Mouse (Mus musculus): ENCODE data around the gene Dolpp1. TPM values are rescaled to one million over a fixed set of nuclear protein-coding genes. Genes with fewer than 3 reads are reported as not detected.

Dolpp1 gene
- polyA plus RNA-seq, 1 experiment = 199 TPM

GRCm38 (mm10) chr2:30435326-30436155 lies 43.5 kb downstream of the Dolpp1 start:
- peak; percentile 75; the same call in 1 of the 2 replicates for TF ChIP-seq CTCF (IDR thresholded peaks at IDR 0.05; ENCODE audit: extremely low read depth, insufficient read length, insufficient replicate concordance, low read depth, low read length)
- no peak for TF ChIP-seq POLR2A (IDR thresholded peaks at IDR 0.05; ENCODE audit: low read depth, low read length)
- Histone ChIP-seq H3K4me3 (ENCODE audit: low read depth, low read length) (no peak overlapping the region), H3K4me1 (ENCODE audit: control insufficient read depth, insufficient read depth, insufficient read length, low read length) (peaks cover 5% of the 10 kb centered on the region; the same call in 1 of the 2 replicates), H3K36me3 (ENCODE audit: control insufficient read depth, insufficient read depth, low read length) (peaks cover 57% of the 10 kb centered on the region), H3K27me3 (ENCODE audit: control insufficient read depth, insufficient read depth, low read length) (no peaks in the 10 kb centered on the region), H3K27ac (ENCODE audit: insufficient read depth, low read depth, low read length) (no peak overlapping the region)
- WGBS = 54% methylated on average over 5 of the region's 5 CpGs

GRCm38 (mm10) chr2:30436156-30436545 lies 44.1 kb downstream of the Dolpp1 start:
- 36% methylated on average over 5 of the region's 5 CpGs for WGBS
- Histone ChIP-seq H3K27me3 (ENCODE audit: control insufficient read depth, insufficient read depth, low read length) (no peaks in the 10 kb centered on the region), H3K36me3 (ENCODE audit: control insufficient read depth, insufficient read depth, low read length) (peaks cover 52% of the 10 kb centered on the region), H3K4me1 (ENCODE audit: control insufficient read depth, insufficient read depth, insufficient read length, low read length) (peaks cover 9% of the 10 kb centered on the region), H3K4me3 (ENCODE audit: low read depth, low read length) (no peak overlapping the region), H3K27ac (ENCODE audit: insufficient read depth, low read depth, low read length) (no peak overlapping the region)
- TF ChIP-seq POLR2A (IDR thresholded peaks at IDR 0.05; ENCODE audit: low read depth, low read length) (no peak), CTCF (IDR thresholded peaks at IDR 0.05; ENCODE audit: extremely low read depth, insufficient read length, insufficient replicate concordance, low read depth, low read length) (peak; percentile 56; the same call in 1 of the 2 replicates)

GRCm38 (mm10) chr2:30436809-30437208 lies 44.8 kb downstream of the Dolpp1 start:
- no peaks in the 10 kb centered on the region for H3K27me3 ChIP-seq (ENCODE audit: control insufficient read depth, insufficient read depth, low read length)
- no peak overlapping the region for H3K4me3 ChIP-seq (ENCODE audit: low read depth, low read length)
- TF ChIP-seq CTCF (IDR thresholded peaks at IDR 0.05; ENCODE audit: extremely low read depth, insufficient read length, insufficient replicate concordance, low read depth, low read length) = no peak
- no peak for TF ChIP-seq POLR2A (IDR thresholded peaks at IDR 0.05; ENCODE audit: low read depth, low read length)
- peaks cover 49% of the 10 kb centered on the region for H3K36me3 ChIP-seq (ENCODE audit: control insufficient read depth, insufficient read depth, low read length)
- no peak overlapping the region for H3K27ac ChIP-seq (ENCODE audit: insufficient read depth, low read depth, low read length)
- 89% methylated on average over 4 of the region's 4 CpGs for WGBS
- H3K4me1 ChIP-seq (ENCODE audit: control insufficient read depth, insufficient read depth, insufficient read length, low read length) = peaks cover 12% of the 10 kb centered on the region

- no peak for TF ChIP-seq CTCF (IDR thresholded peaks at IDR 0.05; ENCODE audit: extremely low read depth, insufficient read length, insufficient replicate concordance, low read depth, low read length)
- no peak for TF ChIP-seq POLR2A (IDR thresholded peaks at IDR 0.05; ENCODE audit: low read depth, low read length)
- H3K36me3 ChIP-seq (ENCODE audit: control insufficient read depth, insufficient read depth, low read length) = peaks cover 41% of the 10 kb centered on the region
- 92% methylated on average over 4 of the region's 4 CpGs for WGBS
These were observed 45.7 kb downstream of the Dolpp1 start for GRCm38 (mm10) chr2:30437791-30438190.

GRCm38 (mm10) chr2:30439631-30440030 lies 47.6 kb downstream of the Dolpp1 start:
- Histone ChIP-seq H3K27me3 (ENCODE audit: control insufficient read depth, insufficient read depth, low read length) (no peaks in the 10 kb centered on the region), H3K4me1 (ENCODE audit: control insufficient read depth, insufficient read depth, insufficient read length, low read length) (peaks cover 20% of the 10 kb centered on the region), H3K36me3 (ENCODE audit: control insufficient read depth, insufficient read depth, low read length) (peaks cover 42% of the 10 kb centered on the region), H3K4me3 (ENCODE audit: low read depth, low read length) (no peak overlapping the region), H3K27ac (ENCODE audit: insufficient read depth, low read depth, low read length) (no peak overlapping the region)
- 96% methylated on average over 6 of the region's 6 CpGs for WGBS
- no peak for TF ChIP-seq CTCF (IDR thresholded peaks at IDR 0.05; ENCODE audit: extremely low read depth, insufficient read length, insufficient replicate concordance, low read depth, low read length)
- TF ChIP-seq POLR2A (IDR thresholded peaks at IDR 0.05; ENCODE audit: low read depth, low read length) = no peak

More at GRCm38 (mm10) chr2:30437791-30438190, 45.7 kb downstream of the Dolpp1 start:
- Histone ChIP-seq H3K27me3 (ENCODE audit: control insufficient read depth, insufficient read depth, low read length) (no peaks in the 10 kb centered on the region), H3K27ac (ENCODE audit: insufficient read depth, low read depth, low read length) (no peak overlapping the region), H3K4me3 (ENCODE audit: low read depth, low read length) (no peak overlapping the region), H3K4me1 (ENCODE audit: control insufficient read depth, insufficient read depth, insufficient read length, low read length) (peaks cover 20% of the 10 kb centered on the region)

- 44% methylated on average over 3 of the region's 3 CpGs for WGBS
- H3K4me1 ChIP-seq (ENCODE audit: control insufficient read depth, insufficient read depth, insufficient read length, low read length) = peaks cover 20% of the 10 kb centered on the region
- no peaks in the 10 kb centered on the region for H3K27me3 ChIP-seq (ENCODE audit: control insufficient read depth, insufficient read depth, low read length)
- H3K36me3 ChIP-seq (ENCODE audit: control insufficient read depth, insufficient read depth, low read length) = peaks cover 44% of the 10 kb centered on the region
- TF ChIP-seq CTCF (IDR thresholded peaks at IDR 0.05; ENCODE audit: extremely low read depth, insufficient read length, insufficient replicate concordance, low read depth, low read length) (no peak), POLR2A (IDR thresholded peaks at IDR 0.05; ENCODE audit: low read depth, low read length) (no peak)
- peak overlapping the region; percentile 95 for H3K27ac ChIP-seq (ENCODE audit: insufficient read depth, low read depth, low read length)
- no peak overlapping the region for H3K4me3 ChIP-seq (ENCODE audit: low read depth, low read length)
These were observed 48.2 kb downstream of the Dolpp1 start for GRCm38 (mm10) chr2:30440211-30440700.

Measured in small intestine, adult 2 months (tissue).